Mouse (Mus musculus): ENCODE measurements around the gene Hnrnpc.
A peak's percentile ranks its signal among the peaks of the same experiment; 100 is the strongest.
"Not testable (repeated sequence)": the region's sequence is repeated elsewhere in the genome, so short reads cannot be mapped to it uniquely, and the experiment has no call there.

Gene Hnrnpc

DNA sequence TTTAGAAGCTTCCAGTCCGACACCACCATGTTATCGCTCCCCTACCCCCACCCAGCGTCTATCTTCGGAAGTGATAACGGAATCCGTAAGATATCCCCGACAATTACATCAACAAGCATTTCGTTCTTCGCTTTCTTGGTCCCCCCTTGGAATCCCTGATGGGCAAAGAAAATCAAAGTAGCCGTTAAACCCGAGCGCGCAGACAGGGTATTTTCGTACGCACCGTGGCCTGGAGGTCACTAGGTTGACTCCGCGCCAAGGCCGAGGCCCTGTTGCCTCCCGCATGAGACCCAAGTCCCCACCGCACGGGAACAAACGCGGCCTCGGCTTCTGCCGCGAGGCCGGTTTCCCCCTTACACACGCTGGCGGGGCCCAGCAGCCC, 363 bp downstream of the Hnrnpc start:
- no peak for DNase-seq (ENCODE audit: low read depth, low spot score)

DNA sequence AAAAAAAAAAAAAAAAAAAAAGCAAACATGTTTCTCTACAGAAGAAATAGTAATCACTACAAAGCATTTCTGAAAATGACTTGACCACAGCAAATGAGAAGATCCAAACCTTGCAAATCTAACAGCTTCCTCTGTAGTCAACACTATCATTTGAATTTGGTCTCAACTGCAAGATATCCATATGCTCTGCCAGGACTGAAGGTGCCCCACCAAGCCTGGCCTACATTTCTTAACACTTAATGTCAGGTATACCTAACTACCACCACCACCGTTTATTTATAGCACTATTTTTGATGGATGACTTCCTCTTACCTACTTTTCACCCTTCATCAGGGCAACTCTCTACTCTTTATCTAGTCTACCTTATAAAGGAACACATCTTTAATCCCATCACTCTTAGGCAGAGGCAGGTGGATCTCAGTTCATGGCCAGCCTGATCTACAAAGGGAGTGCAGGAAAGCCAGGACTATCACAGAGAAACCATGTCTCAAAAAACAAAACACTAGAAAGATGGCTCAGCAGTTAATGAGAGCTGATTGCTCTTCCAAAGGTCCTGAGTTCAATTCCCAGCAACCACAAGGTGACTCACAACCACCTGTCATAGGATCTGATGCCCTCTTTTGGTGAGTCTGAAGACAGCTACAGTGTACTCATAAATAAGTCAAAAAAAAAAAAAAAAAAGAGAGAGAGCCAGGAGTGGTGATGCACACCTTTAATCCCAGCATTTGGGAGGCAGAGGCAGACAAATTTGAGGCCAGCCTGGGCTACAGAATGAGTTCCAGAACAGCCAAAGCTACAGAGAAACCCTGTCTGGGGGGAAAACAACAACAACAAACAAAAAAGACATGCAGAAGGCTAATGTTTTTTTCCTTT, 2.3 kb downstream of the Hnrnpc start:
- DNase-seq (ENCODE audit: low read depth, low spot score) = peak; percentile 49

DNA sequence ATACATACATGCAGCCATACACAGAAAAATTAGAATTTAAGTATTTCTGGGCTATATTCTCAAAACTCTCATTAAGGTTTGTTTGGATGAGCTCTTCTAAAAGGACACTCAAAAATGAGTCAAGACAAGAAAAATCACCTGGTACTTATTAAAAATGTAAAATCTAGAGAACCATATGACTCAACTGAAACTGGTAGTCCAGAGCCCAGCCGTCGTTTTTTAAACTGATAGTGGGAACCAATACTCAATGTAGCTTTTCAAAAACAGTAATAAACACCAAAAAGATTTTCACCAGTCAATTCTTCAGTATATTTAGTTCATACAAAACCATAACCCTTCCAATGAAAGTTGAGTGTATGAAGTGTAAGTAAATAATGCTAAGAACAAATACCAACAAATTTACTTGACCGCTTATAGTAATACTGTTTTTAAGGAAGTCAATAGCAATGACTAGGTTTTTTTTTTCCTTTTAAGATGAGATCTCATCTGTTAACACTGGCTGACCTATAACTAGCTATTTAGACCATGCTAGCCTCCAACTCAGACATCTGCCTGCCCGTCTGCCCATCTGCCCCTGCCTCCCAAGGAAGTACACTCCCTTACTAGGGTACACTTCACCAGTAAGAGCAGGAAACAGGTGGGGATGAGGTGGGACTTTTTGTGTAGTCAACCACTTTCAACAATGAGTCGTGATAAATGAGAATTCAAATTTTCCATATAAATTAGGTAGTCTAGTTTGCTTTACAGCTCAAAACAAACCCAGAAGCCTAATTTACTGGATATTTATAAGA, 3.5 kb downstream of the Hnrnpc start:
- DNase-seq (ENCODE audit: low read depth, low spot score) = no peak

DNA sequence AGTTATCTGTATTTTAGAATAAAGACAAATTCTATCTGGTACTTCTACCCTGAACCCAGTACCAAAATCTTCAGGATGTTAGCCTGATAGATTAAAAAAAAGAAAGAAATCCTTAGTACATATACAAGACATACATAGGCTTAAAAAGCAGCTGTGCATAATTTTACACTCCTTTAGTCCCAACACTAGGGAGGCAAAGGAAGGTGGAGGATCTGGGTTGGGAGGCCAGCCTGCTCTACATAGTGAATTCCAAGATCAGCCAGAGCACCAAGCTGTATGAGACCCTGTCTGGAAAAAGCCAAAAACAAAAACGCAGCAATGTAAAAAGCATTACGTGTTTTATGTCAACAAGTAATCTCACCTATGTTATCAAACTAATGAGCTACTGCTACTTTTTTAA, 4.3 kb downstream of the Hnrnpc start:
- no peak for DNase-seq (ENCODE audit: low read depth, low spot score)

DNA sequence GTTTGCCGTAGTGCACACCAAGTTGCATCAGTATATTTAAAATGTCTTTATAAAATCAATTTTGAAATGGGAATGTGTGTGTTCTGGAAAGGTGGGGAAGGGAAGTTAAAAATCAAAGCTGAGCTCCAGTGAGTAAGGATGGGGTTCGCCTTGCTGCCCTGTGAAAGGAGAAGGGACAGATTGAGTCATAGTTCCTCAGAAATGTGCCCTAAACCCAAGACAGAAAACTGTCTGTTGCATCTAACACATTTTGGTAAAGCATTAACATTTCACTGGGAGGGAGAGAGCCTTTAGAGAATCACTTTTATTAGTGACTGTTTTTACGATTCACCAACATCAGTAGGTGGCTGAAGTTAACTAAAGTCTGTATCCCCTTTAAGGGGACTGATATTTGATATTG, 5.4 kb downstream of the Hnrnpc start:
- DNase-seq (ENCODE audit: low read depth, low spot score) = not testable (repeated sequence)

DNA sequence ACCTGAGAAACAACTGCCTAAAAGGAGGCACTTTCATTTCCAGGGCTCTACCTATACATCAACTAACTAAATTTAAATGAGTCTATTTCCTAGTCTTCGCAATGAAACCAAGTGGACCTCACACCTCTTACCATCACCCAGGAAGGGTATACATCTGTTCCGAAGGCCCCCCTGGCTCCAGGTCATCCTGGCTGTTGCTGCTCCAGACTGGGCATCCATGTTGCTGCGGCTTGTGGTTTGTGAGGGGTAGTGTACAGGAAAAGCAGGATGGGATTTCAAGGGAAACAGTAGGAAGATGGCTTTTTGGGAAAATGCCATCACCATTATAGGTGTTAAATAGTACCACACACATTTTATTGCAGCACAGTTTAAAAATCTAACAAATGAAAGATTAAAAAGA, 6.6 kb downstream of the Hnrnpc start:
- DNase-seq (ENCODE audit: low read depth, low spot score) = not testable (repeated sequence)

DNA sequence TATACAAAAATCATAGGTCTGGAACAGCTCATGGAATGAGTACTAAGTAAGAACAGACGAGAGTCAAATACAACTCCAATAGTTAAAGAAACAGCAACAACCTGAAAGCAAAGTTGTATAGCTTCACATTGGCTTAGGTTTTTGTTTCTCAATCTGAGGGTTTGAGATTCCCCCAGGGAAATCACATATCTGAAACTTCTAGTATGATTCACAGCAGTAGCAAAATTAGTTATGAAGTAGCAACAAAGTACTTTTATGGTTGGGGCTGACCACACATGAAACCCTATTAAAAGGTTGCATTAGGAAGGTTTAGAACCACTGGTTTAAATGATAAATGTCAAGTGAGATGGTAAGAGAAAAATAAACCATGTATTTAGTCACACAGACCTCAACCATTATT, 9.3 kb downstream of the Hnrnpc start:
- no peak for DNase-seq (ENCODE audit: low read depth, low spot score)

DNA sequence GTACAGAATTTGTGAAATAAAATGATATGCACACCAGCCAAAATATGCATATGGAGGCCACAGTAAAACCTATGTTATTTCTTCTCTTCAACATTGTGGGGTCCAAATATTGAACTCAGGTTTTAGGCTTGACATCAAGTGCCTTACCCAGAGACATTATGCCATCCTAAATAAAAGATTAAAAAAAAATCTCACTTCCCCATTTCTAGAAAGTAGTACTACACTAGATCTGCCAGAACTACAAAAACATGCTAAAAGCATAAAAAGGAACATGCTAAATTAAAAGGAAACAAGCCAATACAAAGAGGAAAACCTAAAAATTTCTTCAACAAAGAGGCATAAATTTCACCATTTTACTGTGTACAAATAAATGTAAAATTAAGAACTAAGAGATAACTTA, 20.7 kb downstream of the Hnrnpc start:
- no peak for DNase-seq (ENCODE audit: low read depth, low spot score)

DNA sequence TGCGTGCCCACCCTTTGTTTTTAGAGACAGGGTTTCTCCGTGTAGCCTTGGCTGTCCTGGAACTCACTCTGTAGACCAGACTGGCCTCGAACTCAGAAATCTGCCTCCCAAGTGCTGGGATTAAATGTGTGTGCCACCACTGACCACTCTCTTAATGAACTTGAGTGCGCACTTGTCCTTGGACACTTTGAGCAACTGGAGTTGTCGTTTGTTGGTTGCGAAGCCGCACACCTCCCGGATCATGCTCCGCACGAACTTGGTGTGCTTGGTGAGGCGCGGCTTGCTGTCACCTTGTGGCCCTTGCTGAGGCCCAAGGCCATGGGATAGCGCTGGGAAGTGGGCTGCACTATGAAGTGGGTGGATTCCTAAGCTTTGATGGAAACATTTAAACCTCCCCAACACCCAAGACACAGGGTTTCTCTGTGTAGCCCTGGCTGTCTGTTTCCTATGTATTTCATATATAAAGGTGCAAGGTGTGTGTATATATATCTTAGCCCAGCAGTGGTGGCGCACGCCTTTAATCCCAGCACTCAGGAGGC, 32.2 kb downstream of the Hnrnpc start:
- DNase-seq (ENCODE audit: low read depth, low spot score) = no peak

DNA sequence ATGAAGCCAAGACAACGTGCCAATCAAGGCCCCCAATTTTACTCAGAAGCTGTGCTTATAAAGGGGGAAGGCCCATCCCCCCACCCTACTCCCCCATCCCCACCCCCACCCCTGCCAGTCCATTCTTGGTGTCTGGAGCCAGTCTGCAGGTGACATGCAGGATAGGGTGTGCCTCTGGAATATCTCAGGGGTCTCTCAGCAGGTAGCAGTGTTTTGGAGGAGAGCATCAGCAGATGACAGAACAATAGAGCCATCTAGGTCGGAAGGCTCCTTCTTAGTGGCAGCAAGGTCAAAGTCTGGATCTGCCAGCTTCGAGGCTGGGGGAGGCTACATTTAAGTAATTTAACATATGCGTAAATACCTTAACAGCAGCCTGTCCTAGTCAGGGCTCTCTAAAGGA, 37.7 kb downstream of the Hnrnpc start:
- DNase-seq (ENCODE audit: low read depth, low spot score) = no peak

DNA sequence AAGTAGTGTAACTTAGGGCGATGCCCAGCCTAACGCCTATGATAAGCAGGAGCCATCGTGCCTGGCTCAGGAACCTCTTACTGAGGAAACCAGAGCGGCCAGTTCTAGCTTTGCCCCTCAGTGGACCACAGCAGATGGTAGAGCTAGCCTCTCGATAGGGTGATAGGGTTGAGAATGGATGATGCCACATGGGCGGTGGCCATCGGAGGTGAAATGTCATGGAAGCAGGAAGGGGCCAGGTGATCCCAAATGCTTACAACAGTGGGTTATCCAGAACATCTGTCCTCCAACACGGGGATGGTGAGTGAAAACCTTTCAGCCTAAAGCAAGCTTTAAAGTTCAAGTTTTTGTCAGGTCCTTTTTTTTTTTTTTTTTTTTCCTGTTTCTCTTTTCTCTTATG, 42.0 kb downstream of the Hnrnpc start:
- no peak for DNase-seq (ENCODE audit: low read depth, low spot score)

DNA sequence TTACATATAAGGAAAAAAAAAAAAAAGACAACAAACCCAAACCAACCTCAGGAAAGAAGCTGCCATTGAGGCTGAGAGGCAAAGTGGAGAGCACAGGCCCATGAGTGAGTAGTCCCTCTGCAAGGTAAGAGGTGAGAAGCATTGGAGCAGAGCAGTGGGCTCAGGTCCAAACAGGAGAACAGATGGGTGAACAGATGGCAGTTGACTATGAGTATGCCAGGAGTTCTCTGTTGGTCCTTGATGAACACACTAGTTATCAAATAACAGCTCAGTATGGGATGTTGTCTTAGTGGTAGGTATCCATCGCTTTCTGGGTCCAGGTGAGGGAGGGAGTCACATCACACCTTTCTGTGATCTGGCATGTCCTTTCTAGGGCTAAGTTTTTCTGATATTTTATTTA, 43.0 kb downstream of the Hnrnpc start:
- DNase-seq (ENCODE audit: low read depth, low spot score) = no peak

DNA sequence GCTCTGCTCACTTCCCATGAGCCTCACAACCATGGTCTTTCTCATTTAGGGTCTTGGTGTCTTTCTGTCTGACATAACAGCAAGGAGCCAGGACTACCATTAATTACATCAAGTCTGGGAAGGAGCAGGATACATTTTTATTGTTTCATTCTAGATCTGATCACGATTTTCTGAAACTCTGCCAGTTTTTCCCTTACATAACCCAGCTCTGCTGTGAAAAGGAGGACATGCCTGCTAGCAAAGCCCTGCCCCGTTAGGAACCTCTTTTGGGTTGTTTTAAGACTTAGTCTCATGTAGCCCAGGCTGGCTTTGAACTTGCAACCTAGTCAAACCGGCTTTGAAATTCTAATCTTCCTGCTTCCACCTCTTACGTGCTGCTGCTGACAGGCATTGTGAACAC, 43.8 kb downstream of the Hnrnpc start:
- DNase-seq (ENCODE audit: low read depth, low spot score) = no peak

DNA sequence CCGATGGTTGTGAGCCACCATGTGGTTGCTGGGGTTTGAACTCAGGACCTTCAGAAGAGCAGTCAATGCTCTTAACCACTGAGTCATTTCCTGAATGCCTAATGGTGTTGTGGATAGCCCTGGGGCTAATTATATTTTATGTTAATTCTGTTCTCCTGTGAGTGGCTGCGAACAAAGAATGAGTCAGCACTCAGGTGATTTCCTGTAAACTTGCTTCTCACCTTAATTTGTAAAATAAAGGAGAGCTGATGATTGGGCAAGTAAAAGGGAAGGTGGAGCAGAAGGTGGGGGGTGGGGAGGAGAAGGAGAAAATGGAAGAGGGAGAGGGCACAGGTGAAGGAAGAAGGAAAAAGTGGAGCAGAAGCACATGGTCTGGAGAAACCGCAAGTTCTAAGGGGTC, 51.1 kb downstream of the Hnrnpc start:
- DNase-seq (ENCODE audit: low read depth, low spot score) = not testable (repeated sequence)

DNA sequence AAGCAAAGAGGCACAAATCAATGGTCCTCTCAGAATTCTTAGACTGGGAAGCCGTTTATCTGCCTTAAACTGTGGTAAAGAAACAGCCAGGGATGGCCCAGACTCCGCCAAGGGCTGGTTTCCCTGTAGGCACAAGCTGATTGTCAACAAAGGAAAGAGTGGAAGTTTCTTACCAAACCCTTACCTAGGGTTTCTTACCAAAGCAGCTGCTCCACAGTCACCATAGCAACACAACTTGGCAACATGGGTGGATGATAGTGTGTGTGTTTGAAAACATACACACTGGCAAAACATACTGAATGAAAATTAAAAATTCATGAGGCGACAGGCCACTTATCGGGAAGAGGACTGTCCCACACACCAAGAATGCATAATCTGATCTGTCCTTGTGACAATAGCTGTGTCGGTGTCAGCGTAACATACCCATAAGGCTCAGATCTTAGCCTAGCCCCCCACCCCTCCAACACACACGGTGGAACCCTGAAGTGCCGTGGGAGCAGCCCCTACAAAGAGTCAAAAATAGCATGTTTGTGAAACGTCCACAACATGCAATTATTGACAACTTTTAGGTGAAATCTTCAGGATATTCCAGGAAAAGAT, 57.8 kb downstream of the Hnrnpc start:
- no peak for DNase-seq (ENCODE audit: low read depth, low spot score)

DNA sequence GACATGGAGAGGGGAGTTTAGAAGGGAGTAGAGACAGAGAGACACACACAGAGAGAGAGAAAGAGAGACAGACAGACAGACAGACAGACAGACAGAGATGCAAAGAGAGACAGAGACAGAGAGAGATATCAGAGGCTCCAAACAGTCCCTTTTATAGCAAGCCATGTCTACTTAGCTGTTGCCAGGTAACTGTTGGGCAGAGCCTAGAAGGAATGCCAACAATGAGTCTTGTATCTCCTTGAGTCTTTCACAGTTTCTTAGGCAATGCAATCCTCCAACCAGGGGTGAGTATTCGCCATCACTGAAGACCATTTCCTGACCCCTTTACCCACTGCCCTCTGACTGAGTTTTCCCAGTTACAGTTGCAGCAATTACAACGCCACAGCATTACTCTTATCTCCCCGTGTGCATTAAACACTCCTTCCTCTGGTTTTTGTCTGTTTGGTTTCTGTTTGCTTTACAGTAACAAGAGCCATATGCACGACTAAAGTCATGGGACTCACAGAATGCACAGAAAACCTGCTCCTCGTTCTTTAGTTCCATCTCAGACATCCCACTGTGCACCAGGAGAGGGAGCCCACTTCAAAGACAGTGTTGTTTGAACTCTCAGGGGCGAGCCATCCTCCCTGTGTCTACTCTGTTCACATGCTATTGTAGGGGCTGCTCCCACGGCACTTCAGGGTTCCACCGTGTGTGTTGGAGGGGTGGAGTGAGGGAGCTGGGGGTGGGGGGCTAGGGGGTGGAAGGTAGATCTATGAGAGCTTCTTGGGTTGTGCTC, 58.7 kb downstream of the Hnrnpc start:
- no peak for DNase-seq (ENCODE audit: low read depth, low spot score)

DNA sequence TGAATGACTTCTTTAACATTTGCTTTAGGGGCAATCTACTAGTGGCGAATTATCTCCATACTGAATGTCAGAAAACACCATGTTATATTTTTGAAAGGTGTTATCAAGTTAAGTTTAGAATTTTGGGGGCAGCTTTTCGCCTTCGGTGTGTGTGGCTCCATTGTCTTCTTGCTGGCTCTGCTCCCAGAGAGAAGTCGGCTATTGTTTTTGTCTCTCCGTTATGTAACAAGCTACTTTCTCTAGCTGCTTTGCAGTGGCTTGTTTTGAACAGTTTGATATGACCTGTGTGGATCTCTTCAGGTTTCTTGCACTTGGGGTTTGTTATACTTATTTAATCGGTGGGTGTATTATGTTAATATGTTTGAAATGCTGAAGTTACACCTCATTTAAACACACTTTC, 60.4 kb downstream of the Hnrnpc start:
- no peak for DNase-seq (ENCODE audit: low read depth, low spot score)

DNA sequence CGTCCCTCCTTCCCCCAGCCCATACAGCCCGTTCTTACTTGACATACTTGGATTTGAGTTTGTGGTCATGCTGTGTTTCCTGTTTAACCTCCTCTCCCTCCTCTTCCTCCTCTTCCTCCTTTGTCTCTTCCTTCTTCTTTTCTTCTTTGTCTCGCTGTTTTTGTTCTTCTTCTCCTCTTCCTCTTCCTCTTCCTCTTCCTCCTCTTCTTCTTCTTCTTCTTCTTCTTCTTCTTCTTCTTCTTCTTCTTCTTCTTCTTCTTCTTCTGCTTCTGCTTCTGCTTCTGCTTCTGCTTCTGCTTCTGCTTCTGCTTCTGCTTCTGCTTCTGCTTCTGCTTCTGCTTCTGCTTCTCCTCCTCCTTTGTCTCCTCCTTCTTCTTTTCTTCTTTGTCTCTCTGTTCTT, 61.5 kb downstream of the Hnrnpc start, which contains the start of gene Olfr221:
Gene Olfr221 (minus strand): TSS at position 101 of the 400 bp plus-strand sequence.
- DNase-seq (ENCODE audit: low read depth, low spot score) = not testable (repeated sequence)

DNA sequence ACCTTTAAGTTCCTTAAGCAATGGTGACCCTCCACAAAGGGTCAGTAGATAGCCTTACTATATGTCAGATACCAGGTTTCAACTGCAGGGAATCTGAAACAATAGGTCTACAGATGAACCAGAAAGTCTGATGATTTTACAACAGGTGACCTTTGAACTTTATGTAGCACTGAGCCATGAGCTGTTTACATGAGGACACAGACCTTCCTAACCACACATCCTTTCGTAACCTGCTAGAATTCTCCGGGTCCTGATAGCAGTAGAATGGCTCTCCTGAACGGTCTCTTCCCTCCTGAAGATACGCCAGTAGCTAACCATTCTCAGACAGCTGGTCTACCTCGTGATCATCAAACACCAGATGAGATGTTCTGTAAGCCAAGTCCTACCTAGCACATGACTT, 64.5 kb downstream of the Hnrnpc start:
- DNase-seq (ENCODE audit: low read depth, low spot score) = no peak

DNA sequence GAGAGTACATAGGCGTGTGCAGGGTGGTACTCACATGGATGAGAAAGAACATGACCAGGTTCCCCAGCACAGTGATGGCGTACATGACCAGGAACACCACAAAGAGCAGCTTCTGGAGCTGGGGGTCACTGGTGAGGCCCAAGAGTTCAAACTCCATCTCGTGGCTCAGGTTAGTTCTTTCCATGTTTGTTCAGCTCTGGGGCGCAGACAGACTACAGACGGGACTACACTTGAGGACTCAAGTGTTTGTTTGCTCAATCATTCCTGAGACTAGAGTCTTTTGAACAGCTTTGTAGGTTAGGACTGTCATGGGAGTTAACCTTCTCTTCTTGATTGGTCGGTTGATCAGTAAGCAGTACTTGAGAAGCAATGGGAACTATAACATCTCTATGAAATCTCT, 67.9 kb downstream of the Hnrnpc start:
- no peak for DNase-seq (ENCODE audit: low read depth, low spot score)

DNA sequence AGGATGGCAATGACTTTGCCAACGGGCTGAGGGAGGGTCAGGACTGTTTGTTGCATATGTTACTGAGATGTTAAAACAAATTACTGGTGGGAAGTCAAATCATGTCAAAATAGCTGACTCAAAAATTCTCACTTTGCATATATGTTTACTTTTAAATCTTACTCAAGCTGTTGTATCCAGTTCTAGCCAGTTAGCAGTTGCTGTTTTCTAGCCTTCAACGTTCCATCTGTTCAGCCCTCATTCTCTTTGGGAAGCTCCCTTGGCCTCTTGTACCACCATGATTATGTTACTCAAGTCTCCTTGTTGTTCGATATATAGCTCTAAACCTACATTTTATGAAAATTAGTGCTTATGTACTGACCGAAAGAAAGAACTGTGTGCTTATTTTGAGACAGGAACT, 77.5 kb downstream of the Hnrnpc start:
- no peak for DNase-seq (ENCODE audit: low read depth, low spot score)

Data from CD4-positive helper T cell, adult 2 months (primary cell).